Mouse (Mus musculus): ENCODE results near the gene Bmi1. TPM values are rescaled to one million over a fixed set of nuclear protein-coding genes. Genes with fewer than 3 reads are reported as not detected.

Gene Bmi1
- polyA plus RNA-seq (2015; fragmentation: Nextera tagmentation; extraction: Ambion mirVana) = 5.1 and 5.7 TPM in 2 replicates

DNA sequence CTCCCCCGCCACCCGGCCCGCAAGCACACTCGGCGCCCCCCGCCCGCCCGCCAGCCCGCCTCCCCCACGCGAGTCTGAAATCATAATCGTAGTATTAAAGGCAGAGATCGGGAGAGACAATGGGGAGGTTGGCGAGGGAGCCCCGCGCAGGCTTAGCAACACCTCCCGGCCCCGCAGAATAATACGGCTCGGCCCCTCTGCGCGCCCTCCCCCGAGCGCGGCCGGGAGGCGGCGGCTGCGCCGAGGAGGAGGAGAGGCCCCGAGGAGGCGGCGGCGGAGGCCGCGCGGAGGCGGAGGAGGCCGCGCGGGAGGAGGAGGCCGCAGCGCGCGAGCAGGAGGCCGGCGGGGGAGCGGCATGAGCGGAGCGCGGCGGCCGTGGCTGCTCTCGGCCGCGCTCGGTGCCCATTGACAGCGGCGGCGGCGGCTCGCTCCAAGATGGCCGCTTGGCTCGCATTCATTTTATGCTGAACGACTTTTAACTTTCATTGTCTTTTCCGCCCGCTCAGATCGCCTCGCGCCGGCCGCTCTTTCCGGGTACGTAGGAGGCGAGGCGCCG is at the start of gene Bmi1:
TSS of gene Bmi1 (plus strand) at position 83 of the 556 bp plus-strand sequence.
- peak; percentile 36 for ATAC-seq
- 1% methylated on average over 27 of the region's 77 CpGs for WGBS (ENCODE audit: insufficient replicate concordance)
- H3K27me3 ChIP-seq (ENCODE audit: insufficient read depth, low read length) = peaks cover 39% of the 10 kb centered on the region

DNA sequence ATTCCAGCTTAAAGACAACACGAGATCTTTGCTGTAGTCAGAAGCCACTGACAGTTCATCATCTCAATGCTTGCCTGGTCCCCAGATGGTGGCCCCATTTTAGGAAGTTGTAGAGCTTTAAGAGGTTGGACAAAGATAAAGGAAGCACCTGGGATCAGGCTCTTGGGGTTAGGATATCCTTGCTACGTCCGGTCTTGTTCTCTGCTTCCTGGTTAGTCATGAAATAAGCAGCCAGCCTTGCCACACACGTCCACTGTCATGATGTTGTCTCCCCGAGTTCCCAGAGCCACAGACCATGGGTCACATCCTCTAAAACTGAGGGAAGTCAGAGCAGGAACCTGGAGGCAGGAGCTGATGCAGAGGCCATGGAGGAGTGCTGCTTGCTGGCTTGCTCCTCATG is 46.3 kb upstream of the Bmi1 start:
- Histone ChIP-seq H3K27me3 (ENCODE audit: insufficient read depth, low read length) (no peaks in the 10 kb centered on the region), H3K4me2 (ENCODE audit: low read depth, low read length) (no peak overlapping the region), H3K36me3 (replicated peaks; ENCODE audit: insufficient read depth, low read length) (no peaks in the 10 kb centered on the region), H3K9me3 (ENCODE audit: low read length) (no peaks in the 10 kb centered on the region), H3K27ac (ENCODE audit: low read depth) (no peak overlapping the region), H3K9ac (replicated peaks) (no peak overlapping the region), H3K4me1 (ENCODE audit: insufficient read depth) (no peaks in the 10 kb centered on the region), H3K4me3 (ENCODE audit: low read depth, low read length) (no peak overlapping the region)
- TF ChIP-seq CTCF (IDR thresholded peaks at IDR 0.05; ENCODE audit: low read depth) (no peak), EP300 (IDR thresholded peaks at IDR 0.05; ENCODE audit: low read depth) (no peak)
- ATAC-seq (no peak), DNase-seq (no peak)
- 40% methylated on average over 5 of the region's 5 CpGs for WGBS (ENCODE audit: insufficient replicate concordance)

More for the DNA sequence above, at the start of gene Bmi1:
- H3K9me3 ChIP-seq (ENCODE audit: low read length) = no peaks in the 10 kb centered on the region
- peaks cover 4% of the 10 kb centered on the region; the same call in 1 of the 2 replicates for H3K36me3 ChIP-seq (replicated peaks; ENCODE audit: insufficient read depth, low read length)
- DNase-seq = peak; percentile 67
- no peak for TF ChIP-seq EP300 (IDR thresholded peaks at IDR 0.05; ENCODE audit: low read depth)
- H3K4me3 ChIP-seq (ENCODE audit: low read depth, low read length) = peak within 1 kb of the TSS; percentile 80
- H3K4me1 ChIP-seq (ENCODE audit: insufficient read depth) = peaks cover 15% of the 10 kb centered on the region
- peak within 1 kb of the TSS; percentile 92 for H3K27ac ChIP-seq (ENCODE audit: low read depth)
- peak within 1 kb of the TSS; percentile 82 for H3K9ac ChIP-seq (replicated peaks)
- peak within 1 kb of the TSS; percentile 92 for H3K4me2 ChIP-seq (ENCODE audit: low read depth, low read length)

DNA sequence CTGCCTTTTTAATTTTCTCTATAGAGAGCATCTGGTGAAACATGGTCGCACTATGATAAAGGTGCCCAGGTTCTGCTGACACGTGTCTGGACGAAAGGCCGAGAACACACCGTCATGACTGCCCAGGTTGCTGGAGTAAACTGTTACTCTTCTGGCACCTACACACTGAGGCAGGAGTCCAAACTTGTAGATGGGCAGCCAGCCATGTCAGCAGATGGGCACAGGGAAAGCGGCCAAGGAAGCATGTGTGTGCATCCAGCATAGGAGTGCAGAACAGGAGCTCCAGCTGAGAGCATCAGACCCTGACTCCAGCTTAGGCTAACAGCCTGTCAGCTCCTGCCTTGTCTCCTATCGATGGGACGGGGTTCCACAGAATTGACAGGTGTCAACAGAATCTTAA is 41.8 kb upstream of the Bmi1 start:
- no peaks in the 10 kb centered on the region for H3K4me1 ChIP-seq (ENCODE audit: insufficient read depth)
- DNase-seq (no peak), ATAC-seq (no peak)
- H3K27me3 ChIP-seq (ENCODE audit: insufficient read depth, low read length) = no peaks in the 10 kb centered on the region
- WGBS (ENCODE audit: insufficient replicate concordance) = 87% methylated on average over 8 of the region's 8 CpGs
- H3K27ac ChIP-seq (ENCODE audit: low read depth) = no peak overlapping the region
- no peaks in the 10 kb centered on the region for H3K9me3 ChIP-seq (ENCODE audit: low read length)
- H3K4me3 ChIP-seq (ENCODE audit: low read depth, low read length) = no peak overlapping the region
- no peak overlapping the region for H3K4me2 ChIP-seq (ENCODE audit: low read depth, low read length)
- H3K36me3 ChIP-seq (replicated peaks; ENCODE audit: insufficient read depth, low read length) = no peaks in the 10 kb centered on the region
- H3K9ac ChIP-seq (replicated peaks) = no peak overlapping the region
- TF ChIP-seq CTCF (IDR thresholded peaks at IDR 0.05; ENCODE audit: low read depth) (no peak), EP300 (IDR thresholded peaks at IDR 0.05; ENCODE audit: low read depth) (no peak)

DNA sequence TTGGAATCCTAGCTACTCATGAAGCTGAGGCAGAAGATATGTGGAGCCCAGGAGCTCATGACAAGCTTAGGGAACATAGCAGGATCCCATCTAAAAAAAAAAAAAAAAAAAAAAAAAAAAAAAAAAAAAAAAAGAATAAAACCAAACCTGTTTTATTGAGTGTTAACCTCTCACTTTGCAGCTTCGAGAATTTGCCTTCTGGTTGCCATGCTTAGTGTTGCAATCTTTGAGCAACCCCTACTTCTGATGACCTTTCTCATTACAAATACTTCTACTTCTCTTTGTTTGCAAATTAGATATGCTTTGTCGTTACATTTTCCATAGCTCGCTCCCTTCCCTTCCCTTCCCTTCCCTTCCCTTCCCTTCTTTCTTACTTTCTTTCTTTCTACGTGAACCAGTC is 28.3 kb upstream of the Bmi1 start:
- no peak overlapping the region for H3K4me3 ChIP-seq (ENCODE audit: low read depth, low read length)
- H3K27ac ChIP-seq (ENCODE audit: low read depth) = no peak overlapping the region
- H3K4me2 ChIP-seq (ENCODE audit: low read depth, low read length) = no peak overlapping the region
- DNase-seq (no peak), ATAC-seq (no peak)
- H3K36me3 ChIP-seq (replicated peaks; ENCODE audit: insufficient read depth, low read length) = no peaks in the 10 kb centered on the region
- H3K9ac ChIP-seq (replicated peaks) = no peak overlapping the region
- 65% methylated on average over 4 of the region's 4 CpGs for WGBS (ENCODE audit: insufficient replicate concordance)
- no peaks in the 10 kb centered on the region for H3K4me1 ChIP-seq (ENCODE audit: insufficient read depth)
- TF ChIP-seq EP300 (IDR thresholded peaks at IDR 0.05; ENCODE audit: low read depth) = no peak
- TF ChIP-seq CTCF (IDR thresholded peaks at IDR 0.05; ENCODE audit: low read depth) = no peak
- no peaks in the 10 kb centered on the region for H3K9me3 ChIP-seq (ENCODE audit: low read length)
- H3K27me3 ChIP-seq (ENCODE audit: insufficient read depth, low read length) = no peaks in the 10 kb centered on the region

DNA sequence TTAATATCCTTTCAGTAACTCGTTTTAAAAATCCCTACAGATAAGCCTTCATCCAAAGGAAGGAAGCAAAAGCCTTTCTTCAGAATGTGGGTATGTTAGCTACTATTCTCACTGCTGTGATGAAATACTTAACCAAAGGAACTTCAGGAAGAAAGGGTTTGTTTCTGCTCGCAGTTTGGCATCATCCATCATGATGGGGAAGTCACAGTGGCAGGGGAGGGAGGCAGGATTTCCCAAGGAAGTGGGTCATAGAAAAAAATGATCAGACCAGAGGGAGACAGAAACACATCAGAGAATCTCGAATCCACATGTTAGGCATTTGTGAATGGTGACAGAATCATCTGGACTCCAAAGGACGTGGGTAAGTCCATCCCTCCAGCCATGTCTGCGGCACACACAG is 22.0 kb upstream of the Bmi1 start:
- Histone ChIP-seq H3K27me3 (ENCODE audit: insufficient read depth, low read length) (no peaks in the 10 kb centered on the region), H3K4me3 (ENCODE audit: low read depth, low read length) (no peak overlapping the region), H3K9ac (replicated peaks) (no peak overlapping the region), H3K36me3 (replicated peaks; ENCODE audit: insufficient read depth, low read length) (no peaks in the 10 kb centered on the region), H3K27ac (ENCODE audit: low read depth) (no peak overlapping the region), H3K4me2 (ENCODE audit: low read depth, low read length) (no peak overlapping the region), H3K9me3 (ENCODE audit: low read length) (no peaks in the 10 kb centered on the region), H3K4me1 (ENCODE audit: insufficient read depth) (no peaks in the 10 kb centered on the region)
- ATAC-seq = no peak
- WGBS (ENCODE audit: insufficient replicate concordance) = 29% methylated on average over 5 of the region's 5 CpGs
- no peak for TF ChIP-seq CTCF (IDR thresholded peaks at IDR 0.05; ENCODE audit: low read depth)
- TF ChIP-seq EP300 (IDR thresholded peaks at IDR 0.05; ENCODE audit: low read depth) = no peak
- no peak for DNase-seq

DNA sequence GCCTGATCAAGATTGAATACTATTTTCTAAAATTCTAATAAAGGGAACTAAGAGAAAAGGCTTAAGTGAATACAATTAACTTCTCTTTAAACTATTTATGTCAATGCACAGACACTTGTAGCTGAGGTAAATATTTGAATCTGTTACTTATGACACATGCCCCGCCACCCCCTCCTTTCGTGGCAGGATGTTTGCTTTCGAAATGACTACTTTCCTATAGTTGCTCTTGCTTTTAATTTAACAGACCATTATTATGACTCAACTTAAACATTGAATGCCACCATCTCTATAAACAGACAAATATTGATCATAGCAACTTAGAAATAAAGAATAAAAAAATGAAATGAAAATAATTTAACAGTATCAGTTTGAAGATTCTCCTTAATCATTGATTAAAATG is 12.8 kb upstream of the Bmi1 start:
- TF ChIP-seq EP300 (IDR thresholded peaks at IDR 0.05; ENCODE audit: low read depth) (no peak), CTCF (IDR thresholded peaks at IDR 0.05; ENCODE audit: low read depth) (no peak)
- WGBS (ENCODE audit: insufficient replicate concordance) = 66% methylated on average over 3 of the region's 3 CpGs

More for the DNA sequence above, 12.8 kb upstream of the Bmi1 start:
- Histone ChIP-seq H3K9me3 (ENCODE audit: low read length) (no peaks in the 10 kb centered on the region), H3K27ac (ENCODE audit: low read depth) (no peak overlapping the region), H3K36me3 (replicated peaks; ENCODE audit: insufficient read depth, low read length) (no peaks in the 10 kb centered on the region), H3K4me3 (ENCODE audit: low read depth, low read length) (no peak overlapping the region), H3K4me2 (ENCODE audit: low read depth, low read length) (no peak overlapping the region), H3K9ac (replicated peaks) (no peak overlapping the region), H3K4me1 (ENCODE audit: insufficient read depth) (no peaks in the 10 kb centered on the region), H3K27me3 (ENCODE audit: insufficient read depth, low read length) (no peaks in the 10 kb centered on the region)
- ATAC-seq = no peak
- no peak for DNase-seq
